Mouse (Mus musculus) c-Kit-positive CD71-negative TER-119-negative erythroid progenitor cells, embryonic 14.5 days (primary cell): ENCODE measurements at regions not wholly inside any gene's neighbourhood (a gene's known extent, or its start where the extent isn't known, plus 50 kb on each side); places are given as distances from the start of the nearest gene placed in this dataset.

Experiments used
- DNase-seq: peaks from one replicate; pipeline ENCODE4 v3.0.0-alpha.2; 2013; ENCODE audit warnings: low read depth

DNA sequence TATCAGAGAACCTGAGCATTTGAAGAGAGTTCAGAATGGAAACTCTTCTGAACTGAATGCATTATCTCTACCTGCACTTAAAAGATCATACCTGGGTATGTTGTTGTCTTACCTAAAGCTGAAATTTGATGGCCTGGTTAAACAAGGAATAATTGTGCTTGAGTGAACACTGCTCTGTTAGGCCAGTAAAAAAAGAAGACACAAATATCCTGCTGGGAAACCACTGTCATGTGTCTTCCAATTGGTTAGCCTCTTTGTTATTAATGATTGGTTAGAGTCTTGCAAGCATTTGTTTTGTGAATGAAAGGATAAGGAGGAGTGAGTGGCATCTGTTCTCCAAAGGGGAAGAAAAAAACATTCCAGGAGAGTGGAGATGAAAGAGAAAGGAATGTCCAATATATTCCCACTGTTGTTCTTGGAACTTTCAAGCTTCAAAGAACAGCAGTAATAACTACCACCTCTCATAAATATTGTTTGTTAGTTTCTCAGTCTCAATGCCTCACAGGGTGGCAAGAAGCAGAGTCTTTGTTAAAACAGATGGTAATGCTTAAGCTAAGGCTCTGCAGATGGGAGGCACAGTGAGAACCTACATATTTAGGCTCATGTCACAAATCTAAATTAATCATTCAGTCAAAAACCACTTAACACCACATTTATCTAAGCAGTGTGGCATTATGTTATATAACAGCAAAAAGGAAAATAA, 165.5 kb downstream of the Dsel start:
- no peak for DNase-seq

DNA sequence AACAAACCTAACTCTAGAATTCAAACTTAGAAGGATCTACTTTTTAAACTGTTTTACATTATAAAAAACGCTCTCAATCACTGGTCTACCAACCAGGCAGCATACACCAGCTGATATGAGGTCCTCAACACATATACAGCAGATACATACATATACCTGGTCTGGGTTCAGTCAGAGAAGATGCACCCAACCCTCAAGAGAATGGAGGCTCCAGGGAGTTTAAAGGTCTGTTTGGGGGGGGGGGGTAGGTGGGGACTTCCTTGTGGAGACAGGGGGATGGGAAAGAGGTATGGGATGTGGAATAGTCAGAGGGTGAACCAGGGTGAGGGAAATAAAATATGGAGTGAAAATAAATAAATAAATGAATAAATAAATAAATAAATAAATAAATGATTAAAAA, 203.8 kb downstream of the Dsel start:
- no peak for DNase-seq

DNA sequence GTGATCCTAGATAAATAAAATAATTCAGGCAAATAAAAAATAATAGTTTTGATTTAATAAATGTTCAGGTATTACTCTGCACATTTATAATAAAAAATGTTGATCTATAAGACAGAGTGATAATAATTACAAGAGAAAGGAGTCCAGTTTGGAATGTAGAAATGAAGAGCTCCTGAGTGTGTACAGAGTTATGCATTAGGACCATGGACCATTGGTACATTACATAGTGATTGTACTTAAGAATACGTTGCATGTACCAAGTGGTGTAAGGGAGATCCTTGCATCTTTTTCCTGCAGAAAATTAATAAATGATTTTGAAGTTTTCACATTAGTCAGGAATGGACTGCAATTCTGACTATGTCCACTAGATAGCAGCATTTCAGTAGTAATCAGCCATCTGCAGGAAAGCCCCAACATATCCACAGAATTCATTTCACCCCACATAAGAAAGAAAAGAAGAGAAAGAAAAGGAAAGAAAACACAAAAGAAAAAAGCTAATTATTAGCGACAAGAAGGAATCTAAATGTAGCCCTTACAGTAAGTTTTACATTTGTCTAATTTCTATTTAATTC, 204.5 kb downstream of the Dsel start:
- peak; percentile 8 for DNase-seq

DNA sequence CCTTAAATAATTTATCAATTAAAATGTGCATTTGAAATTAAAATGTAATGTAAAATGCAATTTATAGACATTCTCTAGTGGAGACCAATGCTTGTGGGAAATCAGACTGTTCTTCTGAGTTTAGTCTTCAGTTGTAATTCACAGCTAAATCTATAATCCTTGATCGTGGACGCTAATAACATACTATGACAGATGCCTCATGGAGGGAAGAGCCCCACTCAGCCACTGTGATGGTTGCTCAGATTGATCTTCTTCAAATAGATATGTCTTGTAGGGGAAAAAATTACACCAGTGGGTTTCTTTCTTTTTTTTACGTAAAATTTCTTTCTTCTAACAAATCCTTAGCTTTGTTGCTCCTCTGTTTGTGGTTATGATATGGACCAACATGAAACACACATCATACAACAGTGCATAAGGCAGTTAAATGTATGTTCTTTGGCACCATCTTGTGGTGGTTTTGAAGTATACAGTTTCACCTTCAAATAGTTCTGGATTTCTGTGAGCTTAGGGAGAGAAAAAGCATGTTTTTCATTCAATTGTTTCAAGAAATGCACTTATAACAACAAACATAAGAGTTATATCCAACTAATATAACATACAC, 230.8 kb downstream of the Dsel start:
- DNase-seq, result peak; percentile 0
